Mouse (Mus musculus) limb, embryonic 14.5 days (tissue): ENCODE data around the gene Gm42417. TPM values are rescaled to one million over a fixed set of nuclear protein-coding genes. Genes with fewer than 3 reads are reported as not detected.

ENCODE experiments used
- ATAC-seq: fragments of 200-750 bp; cut with Nextera tagmentation; 2 replicates; pipeline ENCODE4 v1.8.0; 2017; ENCODE audit warnings: low read depth, moderate number of reproducible peaks, moderate TSS enrichment; ENCODE audit not compliant: low FRiP score
- DNase-seq: peaks from one replicate; pipeline ENCODE4 v3.0.0-alpha.2; 2015; ENCODE audit warnings: low spot score
- H3K27ac ChIP-seq: fragments of 300-500 bp; sonication (generic); replicated peaks from 2 replicates; pipeline ENCODE4 v1.5.1; 2014; ENCODE audit warnings: low read depth, mild to moderate bottlenecking, low read length, moderate library complexity, mixed read lengths
- H3K27me3 ChIP-seq: fragments of 300-500 bp; sonication (generic); 2 replicates; pipeline ENCODE4 v1.6.1; 2014; ENCODE audit warnings: low read length, mixed read lengths; ENCODE audit not compliant: control insufficient read depth, insufficient read depth
- H3K36me3 ChIP-seq: fragments of 300-500 bp; sonication (generic); 2 replicates; pipeline ENCODE4 v1.6.1; 2014; ENCODE audit warnings: mild to moderate bottlenecking, low read length, moderate library complexity, mixed read lengths; ENCODE audit not compliant: control insufficient read depth, insufficient read depth
- H3K4me1 ChIP-seq: fragments of 300-500 bp; sonication (generic); 2 replicates; pipeline ENCODE4 v1.6.1; 2014; ENCODE audit warnings: antibody characterized with exemption, low read length, mixed read lengths; ENCODE audit not compliant: control insufficient read depth, insufficient read depth
- H3K4me2 ChIP-seq: fragments of 300-500 bp; sonication (generic); replicated peaks from 2 replicates; pipeline ENCODE4 v1.6.1; 2014; ENCODE audit warnings: low read depth, mild to moderate bottlenecking, low read length, moderate library complexity; ENCODE audit not compliant: severe bottlenecking
- H3K4me3 ChIP-seq: fragments of 300-500 bp; sonication (generic); replicated peaks from 2 replicates; pipeline ENCODE4 v1.5.1; 2014; ENCODE audit warnings: low read length
- H3K9ac ChIP-seq: fragments of 300-500 bp; sonication (generic); 2 replicates; pipeline ENCODE4 v1.6.1; 2014; ENCODE audit warnings: mild to moderate bottlenecking, low read depth, low read length, moderate library complexity; ENCODE audit not compliant: severe bottlenecking
- H3K9me3 ChIP-seq: fragments of 300-500 bp; sonication (generic); 2 replicates; pipeline ENCODE4 v1.6.1; 2016; ENCODE audit warnings: low read length; ENCODE audit not compliant: control insufficient read depth
- POLR2A ChIP-seq: fragments of 200-500 bp; IDR thresholded peaks from 2 replicates; pipeline ENCODE4 v1.8.0; 2012; ENCODE audit warnings: inconsistent platforms, mild to moderate bottlenecking, moderate library complexity, borderline replicate concordance; ENCODE audit not compliant: insufficient read depth, insufficient read length; ENCODE audit errors: extremely low read depth
- WGBS: fragments of 180-500 bp; shearing (Covaris S2); extraction: QIAGEN DNeasy Blood & Tissue Kit; methylation state at CpG from one replicate; pipeline ENCODE4 v1.1.7; 2014; 5-methylcytosine and 5-hydroxymethylcytosine counted together
- polyA plus RNA-seq, 2 experiments: library from polyadenylated mRNA; depleted of rRNA in 1 of 2; stranded (reverse) in 1 of 2; unstranded in 1 of 2; fragments of >200 nt; fragmentation: Nextera tagmentation in 1 of 2; extraction: Ambion mirVana in 1 of 2; gene quantifications; 2 replicates each; pipeline versions ENCODE4 v1.2.1 to v1.2.3; 2012 to 2014

Gm42417 gene
- polyA plus RNA-seq, 2 experiments = 0.47 TPM; not detected in 1

GRCm38 (mm10) chr1:36530485-36530884 lies 8.7 kb downstream of the Gm42417 start:
- H3K36me3 ChIP-seq = peaks cover 33% of the 10 kb centered on the region
- DNase-seq (no peak), ATAC-seq (no peak)
- no peaks in the 10 kb centered on the region for H3K4me1 ChIP-seq
- H3K27me3 ChIP-seq = no peaks in the 10 kb centered on the region
- no peak overlapping the region for H3K9ac ChIP-seq
- no peak overlapping the region for H3K4me2 ChIP-seq
- no peak overlapping the region for H3K27ac ChIP-seq
- H3K4me3 ChIP-seq = no peak overlapping the region
- TF ChIP-seq POLR2A = no peak
- H3K9me3 ChIP-seq = no peaks in the 10 kb centered on the region
- 65% methylated on average over 8 of the region's 8 CpGs for WGBS

DNA sequence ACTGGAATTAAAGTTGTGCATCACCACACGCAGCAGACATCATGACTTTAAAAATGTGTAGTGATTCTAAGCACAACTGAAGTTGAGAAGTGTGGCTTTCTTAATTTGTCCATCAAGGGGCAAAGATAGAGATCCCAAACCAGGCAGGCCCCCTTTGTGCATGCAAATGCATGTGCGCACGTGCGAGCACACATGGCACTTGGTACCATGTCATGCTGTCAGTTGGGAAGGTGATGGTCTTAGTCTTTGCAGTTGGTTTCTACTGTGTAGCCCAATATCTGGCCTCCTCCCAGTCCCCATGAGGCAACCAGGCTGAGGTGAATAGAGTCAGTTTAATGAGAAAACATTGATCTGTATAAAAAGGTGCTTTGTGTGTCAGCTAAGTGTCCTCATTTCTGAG lies 9.4 kb downstream of the Gm42417 start:
- DNase-seq (no peak), ATAC-seq (no peak)
- Histone ChIP-seq H3K27ac (no peak overlapping the region), H3K27me3 (no peaks in the 10 kb centered on the region), H3K4me3 (no peak overlapping the region), H3K9me3 (no peaks in the 10 kb centered on the region), H3K4me2 (no peak overlapping the region), H3K9ac (no peak overlapping the region), H3K4me1 (no peaks in the 10 kb centered on the region), H3K36me3 (peaks cover 39% of the 10 kb centered on the region)
- no peak for TF ChIP-seq POLR2A
- WGBS = 90% methylated on average over 4 of the region's 4 CpGs

DNA sequence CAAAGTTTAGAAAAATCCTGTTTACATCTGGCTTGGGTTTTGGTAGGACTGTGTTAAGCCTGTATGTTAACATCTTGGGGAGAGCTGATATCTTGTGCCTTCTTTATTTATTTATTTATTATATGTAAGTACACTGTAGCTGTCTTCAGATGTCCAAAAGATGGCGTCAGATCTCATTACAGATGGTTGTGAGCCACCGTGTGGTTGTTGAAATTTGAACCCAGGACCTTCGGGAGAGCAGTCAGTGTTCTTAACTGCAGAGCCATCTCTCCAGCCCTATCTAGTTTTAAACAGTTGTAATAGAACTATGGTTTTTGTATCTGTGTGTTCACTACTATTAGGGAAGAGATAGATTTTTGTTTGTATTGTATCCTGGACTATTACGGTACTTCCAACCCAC lies 10.0 kb downstream of the Gm42417 start:
- DNase-seq (no peak), ATAC-seq (no peak)
- Histone ChIP-seq H3K4me2 (no peak overlapping the region), H3K27me3 (no peaks in the 10 kb centered on the region), H3K9me3 (no peaks in the 10 kb centered on the region), H3K4me3 (no peak overlapping the region), H3K27ac (no peak overlapping the region), H3K9ac (no peak overlapping the region), H3K36me3 (peaks cover 45% of the 10 kb centered on the region), H3K4me1 (no peaks in the 10 kb centered on the region)
- no peak for TF ChIP-seq POLR2A
- WGBS = 84% methylated on average over 4 of the region's 4 CpGs

DNA sequence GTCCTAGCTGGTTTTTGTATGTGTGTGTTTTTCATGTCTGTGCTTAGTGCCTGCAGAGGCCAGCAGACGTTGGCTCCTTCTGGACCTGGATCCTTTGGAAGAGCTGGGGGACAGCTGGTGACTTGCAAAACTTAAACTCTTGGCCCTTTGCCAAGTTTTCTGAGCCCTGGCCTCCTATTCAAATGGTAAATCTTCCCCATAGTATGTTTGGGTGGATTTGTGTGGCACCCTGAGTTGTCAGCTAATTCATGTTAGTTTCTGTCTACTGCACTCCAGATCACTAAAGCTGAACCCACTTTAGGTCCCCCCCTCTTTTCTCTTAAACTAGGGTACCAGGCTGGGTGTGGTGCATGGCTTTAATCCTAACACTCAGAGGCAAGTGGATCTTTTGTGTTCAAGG lies 10.9 kb downstream of the Gm42417 start:
- ATAC-seq (no peak), DNase-seq (peak; percentile 50)
- Histone ChIP-seq H3K9ac (no peak overlapping the region), H3K27ac (no peak overlapping the region), H3K27me3 (no peaks in the 10 kb centered on the region), H3K4me1 (peaks cover 7% of the 10 kb centered on the region; the same call in 1 of the 2 replicates), H3K4me2 (no peak overlapping the region), H3K9me3 (no peaks in the 10 kb centered on the region), H3K36me3 (peaks cover 52% of the 10 kb centered on the region), H3K4me3 (no peak overlapping the region)
- no peak for TF ChIP-seq POLR2A
- WGBS = 6% methylated on average over 1 of the region's 1 CpGs

DNA sequence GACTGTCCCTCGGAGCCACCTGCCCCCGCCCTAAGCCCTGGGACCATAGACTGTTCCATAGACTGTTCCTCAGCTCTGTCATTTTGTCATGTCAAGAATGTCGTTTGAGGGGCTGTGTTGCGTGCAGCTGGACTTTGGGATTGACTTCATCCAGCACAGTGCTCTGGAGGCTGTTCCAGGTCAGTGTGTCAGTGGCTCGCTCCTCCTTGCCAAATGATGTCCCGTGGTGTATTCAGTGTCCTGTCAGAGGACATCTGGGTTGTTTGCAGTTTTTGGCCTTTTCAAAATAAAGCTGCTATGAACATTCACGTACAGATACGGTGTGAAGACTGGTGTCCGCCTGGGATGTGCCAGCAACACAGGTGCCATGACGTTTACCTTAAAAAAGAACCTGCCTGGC lies 12.3 kb downstream of the Gm42417 start:
- no peak overlapping the region for H3K27ac ChIP-seq
- peaks cover 12% of the 10 kb centered on the region; the same call in 1 of the 2 replicates for H3K4me1 ChIP-seq
- H3K9me3 ChIP-seq = no peaks in the 10 kb centered on the region
- ATAC-seq = no peak
- H3K4me2 ChIP-seq = no peak overlapping the region
- no peak overlapping the region for H3K4me3 ChIP-seq
- TF ChIP-seq POLR2A = no peak
- H3K27me3 ChIP-seq = no peaks in the 10 kb centered on the region
- 88% methylated on average over 10 of the region's 10 CpGs for WGBS
- no peak overlapping the region for H3K9ac ChIP-seq
- DNase-seq = no peak
- peaks cover 52% of the 10 kb centered on the region for H3K36me3 ChIP-seq

- Histone ChIP-seq H3K4me3 (no peak overlapping the region), H3K9me3 (no peaks in the 10 kb centered on the region), H3K4me2 (no peak overlapping the region), H3K4me1 (peaks cover 12% of the 10 kb centered on the region; the same call in 1 of the 2 replicates), H3K27me3 (no peaks in the 10 kb centered on the region), H3K27ac (no peak overlapping the region), H3K36me3 (peaks cover 55% of the 10 kb centered on the region), H3K9ac (no peak overlapping the region)
- 92% methylated on average over 12 of the region's 12 CpGs for WGBS
- no peak for DNase-seq
- ATAC-seq = no peak
- no peak for TF ChIP-seq POLR2A
These were observed 13.5 kb downstream of the Gm42417 start for GRCm38 (mm10) chr1:36525774-36526173.
